Mouse (Mus musculus): ENCODE data around the gene Nrl.

DNA sequence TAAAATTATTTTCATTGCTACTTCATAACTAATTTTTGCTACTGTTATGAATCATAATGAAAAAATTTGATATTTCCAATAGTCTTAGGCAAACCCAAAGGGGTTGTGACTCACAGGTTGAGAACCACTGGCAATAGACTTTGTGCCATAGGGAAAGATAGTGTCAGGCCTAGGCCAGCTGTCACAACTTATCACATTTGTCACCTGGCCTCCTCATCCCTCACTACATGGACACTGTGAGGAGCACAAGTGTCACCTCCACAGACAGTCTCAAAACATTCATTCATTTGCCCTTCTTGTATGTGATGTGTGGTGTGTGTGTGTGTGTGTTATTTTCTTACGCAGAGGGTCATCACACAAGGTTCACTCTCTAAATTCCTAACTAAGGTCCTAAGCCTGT lies 47.4 kb downstream of the Nrl start:
- TF ChIP-seq CTCF (IDR thresholded peaks at IDR 0.05; ENCODE audit: insufficient read depth, low read depth, low read length) (no peak), POLR2A (IDR thresholded peaks at IDR 0.05; ENCODE audit: insufficient read depth, low read depth, low read length) (no peak)

All from olfactory bulb, adult 2 months (tissue).